Mouse (Mus musculus) megakaryocyte, embryonic 14.5 days (primary cell): ENCODE data around the gene Syt11.

Source experiments
- FLI1 ChIP-seq: IDR thresholded peaks from 2 replicates; pipeline ENCODE4 v1.6.1; 2012; ENCODE audit warnings: low read length, inconsistent platforms, mixed read lengths
- GATA1 ChIP-seq: IDR thresholded peaks from 3 replicates; pipeline ENCODE4 v1.6.1; 2012; ENCODE audit warnings: mixed read lengths, low read length, inconsistent platforms, borderline replicate concordance

DNA sequence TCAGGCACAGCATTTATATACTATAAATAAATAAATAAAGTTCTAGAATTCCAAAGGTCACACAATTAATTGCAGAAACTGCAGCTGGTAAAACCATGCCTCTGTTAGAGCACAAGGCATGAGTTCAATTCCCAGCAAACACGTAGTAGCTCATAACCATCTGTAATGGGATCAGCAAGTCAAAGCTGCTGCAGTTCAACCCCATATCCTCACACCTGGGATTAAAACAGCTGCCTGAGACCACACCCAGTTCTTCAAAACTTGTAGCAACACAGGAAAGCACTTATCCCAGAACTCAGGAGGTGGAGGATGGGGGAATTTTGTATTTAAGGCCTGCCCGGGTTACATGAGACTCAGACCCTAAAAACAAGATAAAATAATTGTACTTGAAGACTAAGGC lies 60.2 kb downstream of the Syt11 start:
- TF ChIP-seq GATA1 (no peak), FLI1 (no peak)
